In the genomic region with DNA sequence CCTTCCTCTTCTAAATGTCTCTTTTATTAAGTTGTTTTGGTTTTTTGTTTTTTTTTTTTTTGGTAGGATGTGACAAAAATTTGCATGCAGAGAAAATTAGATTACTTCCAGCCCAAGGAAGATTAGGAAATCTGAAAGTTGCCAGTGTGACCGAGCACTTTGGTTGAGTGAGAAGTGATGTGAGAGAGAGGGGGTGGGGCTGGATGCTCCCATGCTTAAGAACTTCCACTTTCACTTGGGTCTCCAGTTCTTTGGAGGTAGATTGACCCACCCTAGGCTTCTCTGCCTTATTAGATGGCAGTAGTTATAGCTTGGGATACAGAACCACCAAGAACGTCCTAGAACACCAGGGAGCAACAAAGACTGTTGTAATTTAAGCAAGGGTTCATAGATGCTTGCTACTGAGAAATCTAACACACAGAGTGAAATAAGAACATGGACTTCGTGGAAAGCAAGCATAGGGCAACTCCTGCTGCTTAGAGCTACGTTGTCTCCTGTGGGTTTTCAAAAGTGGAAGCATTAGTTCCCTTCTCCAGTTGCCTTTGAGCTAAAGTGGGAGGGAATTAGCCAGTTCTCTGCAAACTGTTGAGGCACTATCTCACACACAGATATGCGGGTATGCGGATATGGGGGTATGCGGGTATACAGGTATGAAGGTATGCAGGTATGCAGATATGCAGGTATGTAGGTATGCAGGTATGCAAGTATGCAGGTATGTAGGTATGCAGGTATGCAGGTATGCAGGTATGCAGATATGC, we compare ENCODE assay signal across 22 mouse cellular contexts.
DNase-seq lines count a peak whose midpoint lies in the region; ATAC-seq and TF ChIP-seq lines count a peak whose summit lies in the region.
"Had no signal": no experiment of that assay in that cellular context is flagged by ENCODE, and none has a peak within 500 bp of the region (broad histone marks: within the 10 kb centered on the region; RNA-seq: fewer than 3 reads in every experiment).

No protein-coding gene starts in this region.

- no peaks in the 10 kb centered on the region for H3K4me1 ChIP-seq in lung, embryonic 14.5 days (ENCODE audit: insufficient read depth)
- H3K4me1 ChIP-seq: forebrain, embryonic 15.5 days; heart, embryonic 13.5 days; hindbrain, embryonic 15.5 days had no signal

- no peaks in the 10 kb centered on the region for H3K9me3 ChIP-seq in lung, embryonic 14.5 days (ENCODE audit: low read depth, low read length)
- H3K9me3 ChIP-seq: forebrain, embryonic 15.5 days; heart, embryonic 13.5 days; hindbrain, embryonic 15.5 days had no signal

- no peak overlapping the region for H3K4me2 ChIP-seq in lung, embryonic 14.5 days
- H3K4me2 ChIP-seq: forebrain, embryonic 15.5 days; heart, embryonic 13.5 days; hindbrain, embryonic 15.5 days had no signal

- no peak overlapping the region for H3K27ac ChIP-seq in lung, embryonic 14.5 days (ENCODE audit: low read depth)
- H3K27ac ChIP-seq: forebrain, embryonic 15.5 days; heart, embryonic 13.5 days; hindbrain, embryonic 15.5 days had no signal

- H3K9ac ChIP-seq in lung, embryonic 14.5 days = no peak overlapping the region
- H3K9ac ChIP-seq: forebrain, embryonic 15.5 days; heart, embryonic 13.5 days; hindbrain, embryonic 15.5 days had no signal

- TF ChIP-seq CTCF in lung, embryonic 14.5 days (IDR thresholded peaks at IDR 0.05; ENCODE audit: low read depth) = no peak

- peak; percentile 8 for DNase-seq in lung, embryonic 14.5 days
- DNase-seq in lung, adult 18-20 months = no peak
- no peak for DNase-seq in embryo, embryonic 10 days (ENCODE audit: low spot score)
- DNase-seq in adrenal gland, adult 18-20 months (ENCODE audit: low spot score in 2 of 2) = no peak
- DNase-seq: adrenal gland, adult 8-10 months; adrenal gland, postnatal 36 days; cerebellum, adult 2 months; cerebellum, postnatal 14 days; gastrocnemius, postnatal 10 days; heart, postnatal 36 days; kidney, adult 8-10 months had no signal

- no peaks in the 10 kb centered on the region for H3K27me3 ChIP-seq in lung, embryonic 14.5 days (ENCODE audit: insufficient read depth, low read length)
- H3K27me3 ChIP-seq: CH12.LX; forebrain, embryonic 15.5 days; heart, embryonic 13.5 days; hindbrain, embryonic 15.5 days had no signal

- no peak overlapping the region for H3K4me3 ChIP-seq in lung, embryonic 14.5 days (ENCODE audit: low read depth, low read length)
- H3K4me3 ChIP-seq: erythroblast, embryonic 14.5 days; forebrain, embryonic 15.5 days; heart, embryonic 13.5 days; hindbrain, embryonic 15.5 days had no signal

- H3K36me3 ChIP-seq in lung, embryonic 14.5 days (ENCODE audit: insufficient read depth) = no peaks in the 10 kb centered on the region
- H3K36me3 ChIP-seq: forebrain, embryonic 15.5 days; G1E; heart, embryonic 13.5 days; hindbrain, embryonic 15.5 days had no signal

- ATAC-seq in lung, embryonic 14.5 days (ENCODE audit: insufficient read depth) = no peak
- ATAC-seq in common myeloid progenitor, adult 5-6 weeks (replicated peaks; ENCODE audit: low read depth, poor library complexity, severe bottlenecking) = peak; percentile 32; the same call in 1 of the 2 replicates
- peak; percentile 88 for ATAC-seq in granulocyte monocyte progenitor cell, adult 5-6 weeks (replicated peaks; ENCODE audit: poor library complexity, severe bottlenecking)
- no peak for ATAC-seq in erythroid progenitor cell, adult 5-6 weeks (replicated peaks; ENCODE audit: low FRiP score, poor library complexity, severe bottlenecking)
- ATAC-seq: activated CD4-positive, CD25-positive, alpha-beta regulatory T cell, adult 4 months; forebrain, embryonic 15.5 days; intestine, postnatal 0 days had no signal

- 82% methylated on average over 7 of the region's 7 CpGs for WGBS in lung, embryonic 14.5 days

Comparison
In these comparisons a context has a peak if more than half of its experiments do, and no peak if none do; other contexts are left out.
1. ATAC-seq: peak in common myeloid progenitor, adult 5-6 weeks (single experiment) and granulocyte monocyte progenitor cell, adult 5-6 weeks (single experiment); none in lung, embryonic 14.5 days (single experiment) and erythroid progenitor cell, adult 5-6 weeks (single experiment).